Mouse (Mus musculus): ENCODE results near the gene Vps72. TPM values are rescaled to one million over a fixed set of nuclear protein-coding genes. Genes with fewer than 3 reads are reported as not detected.

Gene Vps72
- total RNA-seq, 2 experiments from 2014 or later = 8.5 to 18.8 TPM

DNA sequence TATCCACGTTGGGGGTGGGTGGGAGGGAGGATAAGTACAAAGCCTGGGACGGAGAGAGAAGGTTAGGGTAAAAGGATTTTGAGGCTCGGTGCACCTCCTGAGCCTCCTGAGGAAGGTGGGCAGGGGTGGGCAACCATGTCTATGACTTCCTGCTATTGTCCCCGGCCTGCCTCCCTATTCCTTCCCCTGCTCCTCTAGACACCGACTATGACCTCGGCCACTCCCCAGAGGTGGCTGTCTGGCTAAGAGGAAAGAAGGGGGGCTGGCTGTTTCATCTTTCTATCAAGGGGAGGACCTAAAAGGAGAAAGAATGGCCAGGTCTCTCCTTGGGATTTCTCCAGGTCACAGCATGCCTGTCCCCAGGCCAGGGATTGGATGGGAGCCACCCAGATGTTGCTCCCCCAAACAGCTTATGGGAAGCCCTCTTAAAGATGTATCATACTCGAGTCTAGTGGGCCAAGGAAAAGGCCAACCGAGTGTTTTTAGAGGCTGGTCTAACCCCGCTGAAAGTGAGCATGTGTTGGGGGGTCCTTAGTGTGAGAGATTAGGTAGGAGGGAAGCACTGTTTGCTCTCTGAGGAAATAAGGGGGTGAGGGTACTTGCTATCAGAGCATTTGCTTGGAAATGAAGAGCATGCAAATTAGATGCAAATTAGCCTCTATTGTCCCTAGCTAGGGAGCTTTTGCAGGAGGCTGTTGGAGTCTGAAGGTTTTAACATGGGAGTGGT, 51.0 kb downstream of the Vps72 start:
- no peak for ATAC-seq (replicated peaks; ENCODE audit: low FRiP score, poor library complexity, severe bottlenecking)

DNA sequence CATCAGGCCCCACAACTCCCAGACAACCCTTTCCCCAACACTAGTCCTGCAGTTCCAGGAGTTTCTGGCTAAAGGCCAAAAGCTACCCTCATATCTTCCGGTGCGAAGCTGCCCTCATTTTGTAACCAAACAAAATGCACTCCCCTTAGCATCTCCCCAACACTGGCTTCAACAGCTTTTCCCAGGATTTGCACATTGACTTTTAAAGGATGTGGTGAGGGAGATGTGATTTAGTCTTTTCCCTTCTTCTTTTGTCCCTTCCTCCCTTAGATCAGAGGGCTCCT, 51.5 kb downstream of the Vps72 start:
- ATAC-seq (replicated peaks; ENCODE audit: low FRiP score, poor library complexity, severe bottlenecking) = no peak

- ATAC-seq (replicated peaks; ENCODE audit: low FRiP score, poor library complexity, severe bottlenecking) = no peak
These were observed 52.8 kb downstream of the Vps72 start for GRCm38 (mm10) chr3:95163419-95164255.

DNA sequence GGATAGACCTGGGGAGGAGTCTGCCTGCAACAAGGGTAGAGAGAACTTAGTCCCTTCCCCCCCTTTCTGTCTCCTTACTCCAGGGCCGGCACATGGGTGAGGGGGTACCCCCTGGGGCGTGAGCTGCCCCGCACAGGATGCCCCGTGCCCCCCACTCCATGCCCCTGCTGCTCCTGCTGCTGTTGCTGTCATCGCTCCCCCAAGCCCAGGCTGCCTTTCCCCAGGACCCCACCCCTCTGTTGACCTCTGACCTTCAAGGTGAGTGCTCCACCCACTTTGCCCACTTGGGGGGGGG, 53.4 kb downstream of the Vps72 start:
- ATAC-seq (replicated peaks; ENCODE audit: low FRiP score, poor library complexity, severe bottlenecking) = no peak

DNA sequence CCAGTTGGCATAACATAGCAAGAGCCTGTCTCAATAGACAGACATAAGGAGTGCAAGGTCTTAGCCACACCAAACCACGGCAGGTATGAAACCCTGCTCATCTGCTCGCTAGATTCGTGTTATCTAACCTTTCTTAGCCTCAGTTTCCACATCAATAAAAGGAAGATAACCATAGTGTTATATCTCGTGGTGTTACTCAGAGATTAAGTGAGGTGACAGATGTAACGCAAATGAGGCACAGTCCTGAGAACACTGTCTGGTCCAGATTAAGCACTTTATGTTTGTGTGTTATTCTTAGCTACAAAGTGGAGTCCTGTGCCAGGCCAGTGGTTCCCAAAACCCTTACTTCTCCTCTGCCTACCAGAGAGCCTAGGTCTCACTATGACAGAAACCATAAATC, 54.0 kb downstream of the Vps72 start:
- ATAC-seq (replicated peaks; ENCODE audit: low FRiP score, poor library complexity, severe bottlenecking) = no peak

DNA sequence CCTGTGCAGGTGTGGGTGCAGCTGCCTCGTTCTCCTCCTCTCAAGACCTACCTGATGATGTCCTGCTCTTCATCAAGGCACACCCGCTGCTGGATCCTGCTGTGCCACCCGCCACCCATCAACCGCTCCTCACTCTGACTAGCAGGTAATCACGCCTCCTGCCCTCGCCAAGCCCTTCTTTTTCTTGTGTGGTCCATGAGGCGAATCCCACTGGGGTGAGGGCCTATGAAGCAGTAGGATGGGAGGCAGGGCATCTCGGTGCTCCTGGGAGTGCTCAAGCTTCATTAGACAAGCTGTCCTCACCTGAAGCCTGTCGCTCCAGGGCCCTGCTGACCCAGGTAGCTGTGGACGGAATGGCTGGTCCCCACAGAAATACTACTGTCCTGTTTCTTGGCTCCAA, 59.2 kb downstream of the Vps72 start:
- no peak for ATAC-seq (replicated peaks; ENCODE audit: low FRiP score, poor library complexity, severe bottlenecking)

- no peak for ATAC-seq (replicated peaks; ENCODE audit: low FRiP score, poor library complexity, severe bottlenecking)
These were observed 60.3 kb downstream of the Vps72 start for GRCm38 (mm10) chr3:95171105-95171504.

Other genes with a start within 250 kb of the Vps72 start
- 108 and 126 TPM in 2 replicates for gene Psmb4, start 224.1 kb upstream of the Vps72 start, total RNA-seq (2015; ENCODE audit: low replicate concordance)
- gene Psmb4, start 224.1 kb upstream of the Vps72 start, total RNA-seq (2017; ENCODE audit: low replicate concordance) = 40.0 and 52.2 TPM in 2 replicates
- gene Selenbp1, start 178.0 kb upstream of the Vps72 start, total RNA-seq (2015; ENCODE audit: low replicate concordance) = 20.3 and 45.0 TPM in 2 replicates
- gene Selenbp1, start 178.0 kb upstream of the Vps72 start, total RNA-seq (2017; ENCODE audit: low replicate concordance) = 35.3 and 41.0 TPM in 2 replicates
- 3.3 and 4.2 TPM in 2 replicates for gene Rfx5, start 156.9 kb upstream of the Vps72 start, total RNA-seq (2015; ENCODE audit: low replicate concordance)
- 2.2 and 5.9 TPM in 2 replicates for gene Rfx5, start 156.9 kb upstream of the Vps72 start, total RNA-seq (2017; ENCODE audit: low replicate concordance)
- 8.6 and 14.4 TPM in 2 replicates for gene Pi4kb, start 136.3 kb upstream of the Vps72 start, total RNA-seq (2015; ENCODE audit: low replicate concordance)
- gene Pi4kb, start 136.3 kb upstream of the Vps72 start, total RNA-seq (2017; ENCODE audit: low replicate concordance) = 7.8 and 21.9 TPM in 2 replicates
- 5.9 and 6.5 TPM in 2 replicates for gene Zfp687, start 95.6 kb upstream of the Vps72 start, total RNA-seq (2015; ENCODE audit: low replicate concordance)
- 4.3 and 6.4 TPM in 2 replicates for gene Zfp687, start 95.6 kb upstream of the Vps72 start, total RNA-seq (2017; ENCODE audit: low replicate concordance)
- gene Psmd4, start 68.4 kb upstream of the Vps72 start, total RNA-seq (2015; ENCODE audit: low replicate concordance) = 76.9 and 89.3 TPM in 2 replicates
- 102 and 150 TPM in 2 replicates for gene Psmd4, start 68.4 kb upstream of the Vps72 start, total RNA-seq (2017; ENCODE audit: low replicate concordance)
- gene Pip5k1a, start 4.1 kb upstream of the Vps72 start, total RNA-seq (2015; ENCODE audit: low replicate concordance) = 31.5 and 42.4 TPM in 2 replicates
- gene Pip5k1a, start 4.1 kb upstream of the Vps72 start, total RNA-seq (2017; ENCODE audit: low replicate concordance) = 71.0 and 81.5 TPM in 2 replicates
- gene Tmod4, start 13.5 kb downstream of the Vps72 start, total RNA-seq (2015; ENCODE audit: low replicate concordance) = not detected in 2 replicates
- gene Tmod4, start 13.5 kb downstream of the Vps72 start, total RNA-seq (2017; ENCODE audit: low replicate concordance) = 0.17 and 3.3 TPM in 2 replicates
- 36.4 and 39.0 TPM in 2 replicates for gene Scnm1, start 23.0 kb downstream of the Vps72 start, total RNA-seq (2015; ENCODE audit: low replicate concordance)
- 38.9 and 39.8 TPM in 2 replicates for gene Scnm1, start 23.0 kb downstream of the Vps72 start, total RNA-seq (2017; ENCODE audit: low replicate concordance)
- 7.7 and 12.1 TPM in 2 replicates for gene Lysmd1, start 23.1 kb downstream of the Vps72 start, total RNA-seq (2015; ENCODE audit: low replicate concordance)
- 11.7 and 13.7 TPM in 2 replicates for gene Lysmd1, start 23.1 kb downstream of the Vps72 start, total RNA-seq (2017; ENCODE audit: low replicate concordance)
- gene Tnfaip8l2, start 31.3 kb downstream of the Vps72 start, total RNA-seq (2015; ENCODE audit: low replicate concordance) = 10.2 and 17.1 TPM in 2 replicates
- 6.0 and 12.4 TPM in 2 replicates for gene Tnfaip8l2, start 31.3 kb downstream of the Vps72 start, total RNA-seq (2017; ENCODE audit: low replicate concordance)
- not detected in 2 replicates for gene Sema6c, start 49.4 kb downstream of the Vps72 start, total RNA-seq (2015; ENCODE audit: low replicate concordance)
- gene Sema6c, start 49.4 kb downstream of the Vps72 start, total RNA-seq (2017; ENCODE audit: low replicate concordance) = not detected in 2 replicates
- 12.5 and 16.1 TPM in 2 replicates for gene Gabpb2, start 106.9 kb downstream of the Vps72 start, total RNA-seq (2015; ENCODE audit: low replicate concordance)
- 38.1 and 40.8 TPM in 2 replicates for gene Gabpb2, start 106.9 kb downstream of the Vps72 start, total RNA-seq (2017; ENCODE audit: low replicate concordance)
- 35.9 and 53.4 TPM in 2 replicates for gene Cdc42se1, start 117.7 kb downstream of the Vps72 start, total RNA-seq (2015; ENCODE audit: low replicate concordance)
- 12.8 and 21.5 TPM in 2 replicates for gene Cdc42se1, start 117.7 kb downstream of the Vps72 start, total RNA-seq (2017; ENCODE audit: low replicate concordance)
- 3.1 TPM in 1 of 2 replicates, not detected in the other for gene Mllt11, start 121.1 kb downstream of the Vps72 start, total RNA-seq (2015; ENCODE audit: low replicate concordance)
- gene Mllt11, start 121.1 kb downstream of the Vps72 start, total RNA-seq (2017; ENCODE audit: low replicate concordance) = 0.14 TPM in 1 of 2 replicates, not detected in the other
- gene Gm128, start 130.6 kb downstream of the Vps72 start, total RNA-seq (2015; ENCODE audit: low replicate concordance) = not detected in 2 replicates
- not detected in 2 replicates for gene Gm128, start 130.6 kb downstream of the Vps72 start, total RNA-seq (2017; ENCODE audit: low replicate concordance)
- not detected in 2 replicates for gene Bnipl, start 140.2 kb downstream of the Vps72 start, total RNA-seq (2015; ENCODE audit: low replicate concordance)
- gene Bnipl, start 140.2 kb downstream of the Vps72 start, total RNA-seq (2017; ENCODE audit: low replicate concordance) = 0.68 TPM in 1 of 2 replicates, not detected in the other
- 23.2 and 27.4 TPM in 2 replicates for gene Mindy1, start 170.3 kb downstream of the Vps72 start, total RNA-seq (2015; ENCODE audit: low replicate concordance)
- gene Mindy1, start 170.3 kb downstream of the Vps72 start, total RNA-seq (2017; ENCODE audit: low replicate concordance) = 17.7 and 28.2 TPM in 2 replicates
- 3.3 and 7.5 TPM in 2 replicates for gene Prune1, start 171.1 kb downstream of the Vps72 start, total RNA-seq (2015; ENCODE audit: low replicate concordance)
- gene Prune1, start 171.1 kb downstream of the Vps72 start, total RNA-seq (2017; ENCODE audit: low replicate concordance) = 2.6 and 4.4 TPM in 2 replicates
- gene Anxa9, start 196.2 kb downstream of the Vps72 start, total RNA-seq (2015; ENCODE audit: low replicate concordance) = 2.7 and 3.3 TPM in 2 replicates
- 0.98 and 2.1 TPM in 2 replicates for gene Anxa9, start 196.2 kb downstream of the Vps72 start, total RNA-seq (2017; ENCODE audit: low replicate concordance)
- gene Cers2, start 203.8 kb downstream of the Vps72 start, total RNA-seq (2015; ENCODE audit: low replicate concordance) = 45.1 and 45.2 TPM in 2 replicates
- gene Cers2, start 203.8 kb downstream of the Vps72 start, total RNA-seq (2017; ENCODE audit: low replicate concordance) = 26.8 and 31.9 TPM in 2 replicates
- gene Setdb1, start 246.2 kb downstream of the Vps72 start, total RNA-seq (2015; ENCODE audit: low replicate concordance) = 6.1 and 20.6 TPM in 2 replicates
- 6.6 and 7.5 TPM in 2 replicates for gene Setdb1, start 246.2 kb downstream of the Vps72 start, total RNA-seq (2017; ENCODE audit: low replicate concordance)